Mouse (Mus musculus) thymus, postnatal 36 days (tissue): Measurements from ENCODE around the gene Syna.

Experiments
- DNase-seq, 2 experiments: peaks; one replicate each; pipeline ENCODE4 v3.0.0; 2022; ENCODE audit warnings: mixed read lengths in 2 of 2

Gene Syna

GRCm38 (mm10) chr5:134528488-134528887 is 31.5 kb downstream of the Syna start:
- no peak for DNase-seq

- DNase-seq, result no peak
Observed at GRCm38 (mm10) chr5:134525971-134526711, 33.8 kb downstream of the Syna start.

GRCm38 (mm10) chr5:134523728-134524127 is 36.2 kb downstream of the Syna start:
- DNase-seq, result no peak

- DNase-seq, result no peak
Observed at GRCm38 (mm10) chr5:134522524-134522923, 37.4 kb downstream of the Syna start.

GRCm38 (mm10) chr5:134521806-134522205 is 38.2 kb downstream of the Syna start:
- no peak for DNase-seq

- no peak for DNase-seq
Observed at GRCm38 (mm10) chr5:134521131-134521530, 38.8 kb downstream of the Syna start.

- no peak for DNase-seq
Observed at GRCm38 (mm10) chr5:134520120-134520519, 39.9 kb downstream of the Syna start.

- DNase-seq, result no peak
Observed at GRCm38 (mm10) chr5:134519471-134519870, 40.5 kb downstream of the Syna start.

- DNase-seq, result no peak
Observed at GRCm38 (mm10) chr5:134512086-134512485, 47.9 kb downstream of the Syna start.

GRCm38 (mm10) chr5:134510266-134510665 is 49.7 kb downstream of the Syna start:
- no peak for DNase-seq

GRCm38 (mm10) chr5:134508965-134509364 is 51.0 kb downstream of the Syna start:
- no peak for DNase-seq
